Mouse (Mus musculus) frontal cortex, postnatal 25 days (tissue): ENCODE measurements around the gene Limk2.

Source experiments
- DNase-seq, 2 experiments: peaks; one replicate each; pipeline ENCODE4 v3.0.0; 2022; ENCODE audit warnings: low spot score in 2 of 2

Gene Limk2

GRCm38 (mm10) chr11:3408997-3409732, at the start of gene Limk2:
Limk2 (minus strand) TSS chr11:3409189.
- DNase-seq, result peak; percentile 68 to 74

DNA sequence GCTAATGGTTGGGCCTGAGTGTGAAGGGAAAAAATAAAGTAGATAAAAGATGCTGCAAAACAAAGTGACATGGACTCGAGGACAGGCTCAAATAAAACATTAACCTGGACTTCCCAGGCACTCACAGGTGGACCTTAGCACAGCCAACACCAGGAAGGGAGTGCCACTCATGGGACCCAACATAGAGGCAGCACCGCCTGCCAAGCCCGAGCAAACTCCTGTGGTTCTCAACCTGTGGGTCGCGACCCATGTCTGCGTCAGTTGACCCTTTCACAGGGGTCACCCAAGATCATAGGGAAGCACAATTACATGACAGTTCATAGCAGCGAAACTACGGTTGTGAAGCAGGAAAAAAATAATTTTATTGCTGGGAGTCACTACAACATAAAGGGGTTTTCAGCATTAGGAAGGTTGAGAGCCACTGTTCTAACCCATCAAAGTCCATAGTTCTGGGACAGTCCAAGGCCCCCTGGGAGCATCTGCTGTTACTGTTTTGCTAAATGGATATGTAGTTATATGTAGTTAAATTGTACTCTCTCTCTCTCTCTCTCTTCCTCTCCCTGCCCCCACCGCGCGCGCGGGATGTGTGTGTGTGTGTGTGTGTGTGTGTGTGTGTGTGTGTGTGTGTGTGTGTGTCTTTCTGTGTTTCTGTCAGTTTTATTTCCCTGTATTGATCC, 49.6 kb upstream of the Limk2 start:
- DNase-seq, result no peak

DNA sequence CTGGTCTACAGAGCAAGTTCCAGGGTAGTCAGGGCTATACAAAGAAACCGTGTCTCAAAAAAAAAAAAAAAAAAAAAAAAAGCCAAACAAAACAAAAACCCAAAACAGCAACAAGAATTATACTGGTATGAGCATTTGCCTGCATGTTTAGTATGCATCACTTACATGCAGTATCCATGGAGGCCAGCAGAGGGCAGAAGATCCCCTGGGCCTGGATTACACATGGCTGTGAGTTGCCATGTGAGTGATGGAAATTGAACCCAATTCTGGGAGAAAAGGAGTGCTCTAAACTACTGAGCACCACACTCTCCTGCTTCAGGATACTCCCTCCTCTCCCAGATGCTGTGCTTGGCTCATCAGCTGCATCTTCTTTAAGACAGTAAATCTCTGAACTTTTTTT, 47.4 kb upstream of the Limk2 start:
- DNase-seq, result peak; percentile 61 to 66

GRCm38 (mm10) chr11:3454506-3454905, 45.5 kb upstream of the Limk2 start:
- DNase-seq, result no peak

- no peak for DNase-seq
Measured at GRCm38 (mm10) chr11:3453467-3453866, 44.5 kb upstream of the Limk2 start.

DNA sequence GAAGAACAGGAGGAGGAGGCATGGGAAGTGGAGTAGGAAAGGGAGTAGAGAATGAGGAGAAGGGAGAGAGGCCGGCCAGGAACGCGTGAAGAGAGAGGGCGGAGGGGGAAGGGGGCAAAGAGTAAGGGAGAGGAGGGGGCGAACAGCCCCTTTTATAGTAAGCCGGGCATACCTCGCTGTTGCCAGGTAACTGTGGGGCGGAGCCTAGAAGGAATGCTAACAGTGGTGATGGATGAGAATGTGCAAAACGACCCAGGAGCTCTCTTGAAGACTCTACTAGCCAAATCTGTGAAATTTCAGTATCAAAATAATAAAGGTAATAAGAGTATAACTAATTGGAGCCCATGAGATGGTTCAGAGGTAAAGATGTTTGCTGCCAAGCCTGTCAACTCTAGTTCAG, 43.8 kb upstream of the Limk2 start:
- no peak for DNase-seq

DNA sequence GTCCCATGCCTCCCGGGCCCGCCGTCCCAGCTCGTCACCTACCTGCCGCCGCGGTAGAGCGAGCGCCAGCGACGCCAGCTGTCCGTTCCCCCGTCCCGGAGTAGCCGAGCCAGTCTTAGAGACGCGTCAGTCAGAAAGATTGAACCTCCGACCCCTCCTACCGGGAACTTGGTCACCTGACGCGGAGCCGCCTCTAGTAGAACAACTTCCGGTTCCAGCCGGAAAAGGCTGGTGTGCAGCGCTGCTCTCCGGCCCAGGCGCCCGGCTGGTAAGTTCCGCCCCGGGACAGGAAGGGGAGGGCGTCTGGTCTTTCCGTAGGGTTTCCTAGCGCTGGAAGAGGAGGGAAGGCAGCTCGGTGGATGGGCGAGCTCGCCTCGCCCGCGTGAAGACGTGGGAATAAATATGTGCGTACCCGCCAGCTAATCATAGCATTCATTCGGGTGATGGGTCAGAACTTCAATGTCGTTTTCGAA, 43.2 kb upstream of the Limk2 start, which contains the start of gene Rnf185:
Gene Rnf185, minus strand, starts transcription at position 197 of the 473 bp plus-strand sequence.
- DNase-seq, result peak; percentile 75 to 86

GRCm38 (mm10) chr11:3451701-3452163, 42.7 kb upstream of the Limk2 start:
- DNase-seq, result no peak

DNA sequence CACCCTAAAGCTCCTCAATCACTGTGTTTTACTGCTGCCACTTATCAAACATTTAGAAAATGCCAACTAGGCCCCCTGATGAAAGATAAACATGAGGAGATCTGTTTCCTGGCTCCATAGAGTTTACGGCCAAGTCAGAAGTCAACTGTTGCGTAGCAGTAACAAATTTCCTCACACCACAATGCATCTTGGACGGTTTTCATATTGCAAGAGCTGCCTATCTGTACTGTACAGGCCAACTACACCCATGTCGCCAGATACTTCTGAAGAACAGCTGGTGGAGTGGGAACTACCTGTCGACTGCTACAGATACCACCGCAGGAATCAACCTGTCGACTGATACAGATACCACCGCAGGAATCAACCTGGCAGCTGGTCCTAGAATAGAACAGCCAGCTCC, 35.9 kb upstream of the Limk2 start:
- DNase-seq, result no peak

- no peak for DNase-seq
Measured at GRCm38 (mm10) chr11:3443091-3443490, 34.1 kb upstream of the Limk2 start.

GRCm38 (mm10) chr11:3442677-3443076, 33.7 kb upstream of the Limk2 start:
- DNase-seq, result no peak

GRCm38 (mm10) chr11:3441696-3442443, 32.9 kb upstream of the Limk2 start:
- no peak for DNase-seq

GRCm38 (mm10) chr11:3437621-3438020, 28.6 kb upstream of the Limk2 start:
- no peak for DNase-seq

- no peak for DNase-seq
Measured at GRCm38 (mm10) chr11:3433809-3434208, 24.8 kb upstream of the Limk2 start.

DNA sequence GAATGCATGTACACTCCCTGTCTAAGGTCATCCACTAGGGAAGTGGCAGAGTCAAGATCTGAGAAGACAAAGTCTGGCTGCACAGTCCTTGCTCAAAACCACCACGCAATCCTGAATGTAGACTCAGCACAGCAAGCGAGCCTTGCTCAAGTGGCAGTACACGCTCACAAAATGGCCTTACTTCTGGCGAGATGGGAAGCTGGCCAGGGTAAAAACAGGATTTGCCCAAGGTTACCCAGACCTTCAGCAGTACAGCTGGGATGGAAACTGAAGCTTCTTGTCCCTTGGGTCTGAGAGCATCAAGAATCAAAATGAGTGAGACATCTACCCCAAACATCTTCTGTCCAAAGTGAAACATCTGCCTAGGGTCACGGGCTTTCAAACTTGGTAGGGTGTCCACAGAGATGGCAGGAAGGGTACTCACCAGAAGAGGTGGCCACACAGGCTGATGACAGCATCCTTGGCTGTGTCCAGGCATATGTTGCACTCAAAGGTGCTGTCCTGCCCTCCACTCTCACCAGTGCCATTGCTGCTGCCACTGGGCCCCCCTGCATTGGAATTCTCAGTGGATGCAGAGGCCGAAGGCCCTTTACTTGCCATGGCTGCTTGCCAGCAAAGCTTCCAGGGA, 23.1 kb upstream of the Limk2 start:
- no peak for DNase-seq

DNA sequence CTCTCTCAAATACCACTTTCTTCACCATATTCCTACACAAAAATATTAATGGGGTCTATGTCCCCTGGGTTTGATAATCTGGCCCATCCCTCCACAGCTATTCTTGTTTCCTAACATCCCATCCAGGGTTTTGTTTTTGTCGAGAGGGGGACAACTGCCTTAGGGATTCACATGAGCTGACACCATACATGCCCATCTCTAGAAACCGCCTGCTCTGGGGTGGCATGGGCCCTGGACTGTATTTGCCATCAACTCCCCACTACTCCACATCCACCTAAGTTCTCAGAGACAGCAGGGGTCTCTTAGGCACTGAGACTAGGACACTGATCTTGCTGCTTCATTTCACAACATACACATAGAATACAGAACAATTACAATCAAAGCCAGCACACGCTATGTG, 22.5 kb upstream of the Limk2 start:
- DNase-seq, result no peak

GRCm38 (mm10) chr11:3428632-3429031, 19.6 kb upstream of the Limk2 start:
- no peak for DNase-seq

GRCm38 (mm10) chr11:3427697-3428230, 18.8 kb upstream of the Limk2 start:
- DNase-seq, result no peak

- DNase-seq, result no peak
Measured at GRCm38 (mm10) chr11:3422242-3422641, 13.3 kb upstream of the Limk2 start.

DNA sequence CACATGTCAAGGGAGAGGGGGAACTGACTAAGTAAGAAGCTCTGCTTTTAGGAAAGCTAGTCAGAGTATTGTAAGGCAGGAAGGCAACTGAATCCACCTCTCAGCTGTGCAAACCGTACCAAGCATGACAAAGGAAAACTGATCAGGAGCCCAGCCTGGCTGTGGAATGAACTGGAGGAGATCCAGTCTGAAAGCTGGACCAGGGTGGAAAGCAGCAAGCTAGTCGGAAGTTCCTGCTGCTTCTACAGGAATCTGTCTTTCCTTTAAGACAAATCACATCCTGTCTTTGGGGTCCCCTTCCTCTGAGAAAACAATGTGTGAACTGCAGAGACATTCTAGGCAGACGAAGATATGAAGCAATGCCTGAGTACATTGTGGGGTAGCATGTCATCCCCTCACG, 9.8 kb upstream of the Limk2 start:
- no peak for DNase-seq

DNA sequence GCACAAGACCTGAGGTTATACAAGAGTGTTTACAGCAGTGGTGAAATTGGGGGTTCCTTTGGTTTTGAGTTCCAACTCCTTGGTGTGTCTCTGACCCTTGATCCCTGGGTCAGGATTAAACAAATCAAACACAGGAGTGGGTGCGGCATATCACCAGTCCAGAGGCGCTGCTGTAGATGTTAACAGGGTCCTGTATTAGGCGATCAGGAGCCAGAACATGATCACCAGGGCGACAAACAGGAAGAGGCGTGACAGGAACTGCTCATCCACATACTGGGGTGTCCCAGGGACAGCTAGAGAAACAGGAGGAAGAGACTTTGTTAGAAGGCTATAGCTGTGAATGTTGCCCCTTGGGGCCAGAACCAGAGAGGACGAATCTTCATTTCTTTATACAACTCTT, 8.8 kb upstream of the Limk2 start:
- no peak for DNase-seq

- no peak for DNase-seq
Measured at GRCm38 (mm10) chr11:3416399-3416798, 7.4 kb upstream of the Limk2 start.
